ENCODE assay signal across 9 mouse cellular contexts in the genomic region with DNA sequence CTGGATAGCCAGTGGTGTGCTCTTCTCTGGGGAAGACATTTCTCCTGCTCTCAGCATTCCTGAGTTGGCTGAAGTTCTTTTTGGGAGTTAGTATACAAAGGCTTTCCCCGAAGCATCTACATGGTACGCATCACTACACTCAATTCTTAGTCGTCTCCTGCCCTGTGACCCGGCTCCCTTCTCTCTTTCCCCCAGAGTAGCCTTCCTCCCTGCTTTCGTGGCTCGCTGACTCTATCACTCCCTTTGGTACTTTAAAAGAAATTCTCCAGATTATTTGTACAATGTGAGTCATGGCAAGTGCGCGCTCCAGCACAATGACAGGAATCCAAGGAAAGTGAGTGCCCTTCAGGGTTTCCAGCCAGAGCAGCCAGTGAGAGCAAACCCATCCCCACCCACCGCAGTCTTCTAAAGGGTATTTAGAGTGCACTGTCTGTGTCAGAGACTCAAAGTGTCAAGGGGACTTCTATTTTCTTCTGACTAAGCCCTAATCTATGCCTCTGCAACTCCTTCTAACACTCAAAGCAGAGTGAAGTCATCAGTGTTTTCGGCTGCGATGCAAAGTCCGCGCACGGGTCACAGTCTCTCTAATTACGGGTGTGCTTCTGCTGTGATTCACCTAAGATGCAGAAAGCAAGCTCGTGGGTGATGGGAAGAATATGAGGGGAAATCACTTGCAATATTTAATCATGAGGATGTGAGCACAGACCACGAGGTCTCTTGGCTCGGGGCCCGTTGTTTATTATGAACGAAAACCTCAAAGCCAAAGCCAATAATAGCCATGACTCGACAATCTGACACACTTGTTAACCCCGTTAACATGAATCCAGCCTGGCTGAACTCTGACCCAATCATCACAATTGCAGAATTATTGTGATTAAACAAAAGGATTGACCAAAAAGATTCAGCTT.
DNase-seq lines count a peak whose midpoint lies in the region; ATAC-seq and TF ChIP-seq lines count a peak whose summit lies in the region.
"Had no signal": no experiment of that assay in that cellular context is flagged by ENCODE, and none has a peak within 500 bp of the region (broad histone marks: within the 10 kb centered on the region; RNA-seq: fewer than 3 reads in every experiment).

No protein-coding gene starts in this region.

- no peak overlapping the region for H3K4me3 ChIP-seq in heart, embryonic 10.5 days
- H3K4me3 ChIP-seq in kidney, postnatal 0 days (replicated peaks; ENCODE audit: low read depth, low read length), result no peak overlapping the region
- no peak overlapping the region for H3K4me3 ChIP-seq in midbrain, postnatal 0 days (ENCODE audit: low read depth, low read length)
- H3K4me3 ChIP-seq in intestine, embryonic 15.5 days (replicated peaks), result no peak overlapping the region
- H3K4me3 ChIP-seq: liver, embryonic 12.5 days had no signal

- H3K36me3 ChIP-seq in heart, embryonic 10.5 days, result peaks cover 8% of the 10 kb centered on the region; the same call in 1 of the 2 replicates
- no peaks in the 10 kb centered on the region for H3K36me3 ChIP-seq in kidney, postnatal 0 days (ENCODE audit: insufficient read depth, low read length)
- peaks cover 2% of the 10 kb centered on the region; the same call in 1 of the 2 replicates for H3K36me3 ChIP-seq in midbrain, postnatal 0 days (ENCODE audit: insufficient read depth, low read length)
- H3K36me3 ChIP-seq in intestine, embryonic 15.5 days, result peaks cover 6% of the 10 kb centered on the region; the same call in 1 of the 2 replicates

- H3K9me3 ChIP-seq in heart, embryonic 10.5 days, result no peaks in the 10 kb centered on the region
- H3K9me3 ChIP-seq in kidney, postnatal 0 days (replicated peaks; ENCODE audit: low read length), result no peaks in the 10 kb centered on the region
- H3K9me3 ChIP-seq in midbrain, postnatal 0 days (ENCODE audit: low read length), result no peaks in the 10 kb centered on the region
- no peaks in the 10 kb centered on the region for H3K9me3 ChIP-seq in intestine, embryonic 15.5 days
- H3K9me3 ChIP-seq: liver, embryonic 12.5 days had no signal

- no peak overlapping the region for H3K4me2 ChIP-seq in kidney, postnatal 0 days (ENCODE audit: low read length)
- peak overlapping the region; percentile 6; the same call in 1 of the 2 replicates for H3K4me2 ChIP-seq in midbrain, postnatal 0 days (ENCODE audit: low read depth, low read length, poor library complexity, severe bottlenecking)
- H3K4me2 ChIP-seq in intestine, embryonic 15.5 days (replicated peaks), result no peak overlapping the region
- H3K4me2 ChIP-seq: liver, embryonic 12.5 days had no signal

- WGBS in heart, embryonic 10.5 days, result 79% methylated on average over 22 of the region's 22 CpGs
- WGBS in kidney, postnatal 0 days, result 46% methylated on average over 22 of the region's 22 CpGs
- 25% methylated on average over 22 of the region's 22 CpGs for WGBS in midbrain, postnatal 0 days
- WGBS in intestine, embryonic 15.5 days, result 76% methylated on average over 22 of the region's 22 CpGs

- H3K27ac ChIP-seq in heart, embryonic 10.5 days, result no peak overlapping the region
- no peak overlapping the region for H3K27ac ChIP-seq in kidney, postnatal 0 days
- no peak overlapping the region for H3K27ac ChIP-seq in midbrain, postnatal 0 days (ENCODE audit: low read depth, low read length)
- H3K27ac ChIP-seq in intestine, embryonic 15.5 days, result no peak overlapping the region
- H3K27ac ChIP-seq: liver, embryonic 12.5 days had no signal

- H3K9ac ChIP-seq in kidney, postnatal 0 days (ENCODE audit: low read depth, low read length), result no peak overlapping the region
- H3K9ac ChIP-seq in midbrain, postnatal 0 days (replicated peaks; ENCODE audit: low read length, poor library complexity, severe bottlenecking), result no peak overlapping the region
- no peak overlapping the region for H3K9ac ChIP-seq in intestine, embryonic 15.5 days
- H3K9ac ChIP-seq: liver, embryonic 12.5 days had no signal

- no peak for TF ChIP-seq CTCF in kidney, postnatal 0 days (IDR thresholded peaks at IDR 0.05; ENCODE audit: low read depth)
- TF ChIP-seq CTCF in midbrain, postnatal 0 days (IDR thresholded peaks at IDR 0.05), result no peak

- ATAC-seq in kidney, postnatal 0 days (replicated peaks; ENCODE audit: low FRiP score, low read depth), result peak; percentile 57
- ATAC-seq in midbrain, postnatal 0 days (ENCODE audit: low FRiP score), result no peak
- ATAC-seq in intestine, embryonic 15.5 days, result no peak
- ATAC-seq: liver, embryonic 12.5 days had no signal

- peaks cover 5% of the 10 kb centered on the region; the same call in 1 of the 2 replicates for H3K4me1 ChIP-seq in heart, embryonic 10.5 days
- H3K4me1 ChIP-seq in kidney, postnatal 0 days (replicated peaks; ENCODE audit: insufficient read depth, low read length), result no peaks in the 10 kb centered on the region; the same call in 1 of the 2 replicates
- H3K4me1 ChIP-seq in midbrain, postnatal 0 days (ENCODE audit: insufficient read depth, low read length), result no peaks in the 10 kb centered on the region
- H3K4me1 ChIP-seq in intestine, embryonic 15.5 days (replicated peaks), result no peaks in the 10 kb centered on the region
- H3K4me1 ChIP-seq: liver, embryonic 12.5 days had no signal

- no peaks in the 10 kb centered on the region for H3K27me3 ChIP-seq in heart, embryonic 10.5 days (ENCODE audit: insufficient read depth, poor library complexity, severe bottlenecking)
- no peaks in the 10 kb centered on the region for H3K27me3 ChIP-seq in kidney, postnatal 0 days (ENCODE audit: insufficient read depth, low read length)
- no peaks in the 10 kb centered on the region for H3K27me3 ChIP-seq in midbrain, postnatal 0 days (ENCODE audit: insufficient read depth, low read length)
- H3K27me3 ChIP-seq in intestine, embryonic 15.5 days (replicated peaks), result no peaks in the 10 kb centered on the region
- H3K27me3 ChIP-seq: liver, embryonic 12.5 days had no signal

- DNase-seq in heart, adult 9 months (ENCODE audit: low spot score in 2 of 2), result peak; percentile 3 to 5
- no peak for DNase-seq in heart, embryonic 10.5 days (ENCODE audit: low spot score)
- peak; percentile 33 for DNase-seq in embryo, embryonic 11 days
- peak; percentile 63 for DNase-seq in kidney, postnatal 0 days (ENCODE audit: low spot score)
- DNase-seq in midbrain, postnatal 0 days (ENCODE audit: low spot score), result peak; percentile 49
- DNase-seq in gastrocnemius, postnatal 10 days, result no peak
- no peak for DNase-seq in frontal cortex, postnatal 25 days (ENCODE audit: low spot score in 2 of 2)

Comparison
In these comparisons a context has a peak if more than half of its experiments do, and no peak if none do; other contexts are left out.
1. DNase-seq: peak in heart, adult 9 months (2 of 2), embryo, embryonic 11 days (single experiment), kidney, postnatal 0 days (single experiment) and midbrain, postnatal 0 days (single experiment); none in heart, embryonic 10.5 days (single experiment), gastrocnemius, postnatal 10 days (single experiment) and frontal cortex, postnatal 25 days (0 of 2).